Mouse (Mus musculus): Measurements from ENCODE around the gene Smarcd3. TPM values are rescaled to one million over a fixed set of nuclear protein-coding genes. Genes with fewer than 3 reads are reported as not detected.

The Smarcd3 gene
- polyA plus RNA-seq (2012; fragmentation: generic; extraction: Trizol), result 87.6 TPM
- long read RNA-seq, experiment 1, partial matches to known transcripts, result 16 of 18 reads
- long read RNA-seq, experiment 1, other reads (novel, unspliced or antisense), result 2 of 18 reads
- long read RNA-seq, experiment 2, partial matches to known transcripts, result 2 of 3 reads
- long read RNA-seq, experiment 2, other reads (novel, unspliced or antisense), result 1 of 3 reads

GRCm38 (mm10) chr5:24623986-24624821 lies at the start of gene Smarcd3:
Gene Smarcd3 (minus strand): TSS chr5:24624411.
- no peak within 1 kb of the TSS for H3K4me3 ChIP-seq (ENCODE audit: insufficient read depth, poor library complexity, severe bottlenecking)
- H3K79me3 ChIP-seq (ENCODE audit: low read depth), result no peaks in the 10 kb centered on the region
- H3K27me3 ChIP-seq (ENCODE audit: control insufficient read depth, insufficient read depth, insufficient read length), result peaks cover 19% of the 10 kb centered on the region
- H3K36me3 ChIP-seq (ENCODE audit: control insufficient read depth, insufficient read depth), result no peaks in the 10 kb centered on the region
- no peaks in the 10 kb centered on the region for H3K79me2 ChIP-seq (ENCODE audit: control insufficient read depth, insufficient read depth)
- peak within 1 kb of the TSS; percentile 61 for H3ac ChIP-seq (ENCODE audit: control insufficient read depth, insufficient read length, low read depth)
- TF ChIP-seq CTCF (IDR thresholded peaks at IDR 0.05; ENCODE audit: control insufficient read depth, insufficient read depth, insufficient read length) (no peak), FOSL1 (IDR thresholded peaks at IDR 0.05; ENCODE audit: insufficient read depth, low read length, poor library complexity, severe bottlenecking) (no peak), MYOD1 (IDR thresholded peaks at IDR 0.05; ENCODE audit: control insufficient read depth, insufficient read length, low read depth) (no peak), MAX (IDR thresholded peaks at IDR 0.05) (no peak), MYOG (IDR thresholded peaks at IDR 0.05; ENCODE audit: control insufficient read depth, extremely low read depth, insufficient read length) (no peak), CEBPB (IDR thresholded peaks at IDR 0.05; ENCODE audit: low read depth) (no peak), USF1 (IDR thresholded peaks at IDR 0.05; ENCODE audit: low read depth) (no peak)

DNA sequence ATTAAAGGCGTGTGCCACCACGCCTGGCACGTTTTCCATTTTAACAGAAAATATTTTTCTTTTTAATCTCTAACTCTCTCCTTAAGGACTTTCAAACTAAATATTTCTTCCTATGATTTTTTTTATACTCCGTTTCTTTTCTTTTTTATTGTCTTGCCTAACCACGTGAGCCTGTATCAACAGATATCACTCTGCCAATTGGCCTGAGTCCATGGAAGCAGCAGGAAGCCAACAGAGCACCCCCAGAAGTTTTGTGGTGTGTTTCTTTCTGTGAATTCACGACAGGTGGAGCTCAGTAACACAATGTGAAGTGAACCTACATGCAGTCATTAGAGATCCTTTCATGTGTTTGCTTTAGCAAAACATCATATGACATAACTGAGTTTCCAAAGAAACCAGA lies 37.2 kb upstream of the Smarcd3 start:
- Histone ChIP-seq H3ac (ENCODE audit: control insufficient read depth, insufficient read length, low read depth) (no peak overlapping the region), H3K4me3 (ENCODE audit: insufficient read depth, poor library complexity, severe bottlenecking) (no peak overlapping the region)
- TF ChIP-seq CTCF (IDR thresholded peaks at IDR 0.05; ENCODE audit: control insufficient read depth, insufficient read depth, insufficient read length), result no peak
- TF ChIP-seq USF1 (IDR thresholded peaks at IDR 0.05; ENCODE audit: low read depth), result no peak
- TF ChIP-seq CEBPB (IDR thresholded peaks at IDR 0.05; ENCODE audit: low read depth), result no peak
- TF ChIP-seq MYOG (IDR thresholded peaks at IDR 0.05; ENCODE audit: control insufficient read depth, extremely low read depth, insufficient read length), result no peak
- TF ChIP-seq FOSL1 (IDR thresholded peaks at IDR 0.05; ENCODE audit: insufficient read depth, low read length, poor library complexity, severe bottlenecking), result no peak
- no peak for TF ChIP-seq MYOD1 (IDR thresholded peaks at IDR 0.05; ENCODE audit: control insufficient read depth, insufficient read length, low read depth)
- TF ChIP-seq MAX (IDR thresholded peaks at IDR 0.05), result no peak

DNA sequence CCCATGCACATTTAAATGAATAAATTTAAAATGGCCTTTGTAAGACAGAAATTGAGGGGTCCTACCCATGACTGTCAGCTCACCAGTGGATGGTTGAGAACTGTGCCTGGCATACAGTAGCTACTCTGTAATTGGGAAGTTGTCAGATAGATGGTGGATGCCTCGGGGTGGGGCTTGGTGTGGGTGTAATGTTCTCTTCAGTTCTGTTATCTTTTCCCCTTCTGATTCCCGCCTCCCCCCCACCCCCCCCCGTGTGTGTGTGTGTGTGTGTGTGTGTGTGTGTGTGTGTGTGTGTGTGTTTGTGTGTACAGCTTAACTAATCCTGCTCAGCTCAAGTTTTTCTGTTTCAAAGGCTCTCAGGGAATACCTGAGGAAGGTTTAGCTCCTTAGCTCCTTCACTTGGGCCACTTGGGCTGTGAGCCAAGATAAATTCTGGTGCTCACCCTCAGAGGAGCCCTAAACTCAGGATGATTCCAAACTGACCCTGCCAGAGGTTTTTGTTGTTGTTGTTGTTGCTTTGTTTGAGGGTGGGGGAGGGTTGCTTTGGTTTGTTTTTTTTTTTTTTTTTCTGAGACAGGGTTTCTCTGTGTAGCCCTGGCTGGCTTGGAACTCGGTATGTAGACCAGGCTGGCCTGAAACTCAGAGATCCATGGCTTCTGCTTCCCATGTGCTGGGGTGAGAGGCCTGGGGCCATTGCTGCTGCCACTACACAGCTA lies 35.7 kb upstream of the Smarcd3 start:
- H3K4me3 ChIP-seq (ENCODE audit: insufficient read depth, poor library complexity, severe bottlenecking), result no peak overlapping the region

More for the DNA sequence above, 37.2 kb upstream of the Smarcd3 start:
- H3K79me3 ChIP-seq (ENCODE audit: low read depth), result no peaks in the 10 kb centered on the region
- no peaks in the 10 kb centered on the region for H3K79me2 ChIP-seq (ENCODE audit: control insufficient read depth, insufficient read depth)
- no peaks in the 10 kb centered on the region for H3K36me3 ChIP-seq (ENCODE audit: control insufficient read depth, insufficient read depth)
- H3K27me3 ChIP-seq (ENCODE audit: control insufficient read depth, insufficient read depth, insufficient read length), result no peaks in the 10 kb centered on the region

DNA sequence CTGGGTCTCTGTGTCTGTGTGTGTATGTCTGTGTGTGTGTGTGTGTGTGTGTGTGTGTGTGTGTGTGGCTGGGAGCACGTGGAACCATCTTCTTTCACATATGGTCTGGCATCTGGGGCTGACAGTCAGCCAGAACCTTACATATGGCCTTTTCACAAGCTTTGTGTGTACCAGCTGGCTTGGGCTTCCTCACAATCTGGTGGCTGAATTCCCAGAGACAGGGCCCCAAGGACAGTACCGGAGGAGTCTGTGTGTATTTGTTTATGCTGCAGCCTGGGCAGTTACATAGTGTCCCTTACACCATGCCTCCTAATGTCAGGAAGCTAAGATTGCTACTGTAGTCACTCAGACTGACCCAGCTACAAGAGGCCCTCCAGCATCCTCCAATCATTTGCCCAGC lies 32.9 kb upstream of the Smarcd3 start:
- no peak for TF ChIP-seq MYOG (IDR thresholded peaks at IDR 0.05; ENCODE audit: control insufficient read depth, extremely low read depth, insufficient read length)
- no peak for TF ChIP-seq MAX (IDR thresholded peaks at IDR 0.05)
- no peak for TF ChIP-seq CTCF (IDR thresholded peaks at IDR 0.05; ENCODE audit: control insufficient read depth, insufficient read depth, insufficient read length)
- no peak for TF ChIP-seq USF1 (IDR thresholded peaks at IDR 0.05; ENCODE audit: low read depth)
- TF ChIP-seq MYOD1 (IDR thresholded peaks at IDR 0.05; ENCODE audit: control insufficient read depth, insufficient read length, low read depth), result no peak
- no peak for TF ChIP-seq FOSL1 (IDR thresholded peaks at IDR 0.05; ENCODE audit: insufficient read depth, low read length, poor library complexity, severe bottlenecking)
- no peak for TF ChIP-seq CEBPB (IDR thresholded peaks at IDR 0.05; ENCODE audit: low read depth)
- Histone ChIP-seq H3ac (ENCODE audit: control insufficient read depth, insufficient read length, low read depth) (no peak overlapping the region), H3K4me3 (ENCODE audit: insufficient read depth, poor library complexity, severe bottlenecking) (no peak overlapping the region), H3K27me3 (ENCODE audit: control insufficient read depth, insufficient read depth, insufficient read length) (peaks cover 7% of the 10 kb centered on the region), H3K36me3 (ENCODE audit: control insufficient read depth, insufficient read depth) (no peaks in the 10 kb centered on the region), H3K79me3 (ENCODE audit: low read depth) (no peaks in the 10 kb centered on the region), H3K79me2 (ENCODE audit: control insufficient read depth, insufficient read depth) (no peaks in the 10 kb centered on the region)

More for the DNA sequence above, 35.7 kb upstream of the Smarcd3 start:
- Histone ChIP-seq H3K27me3 (ENCODE audit: control insufficient read depth, insufficient read depth, insufficient read length) (no peaks in the 10 kb centered on the region), H3K36me3 (ENCODE audit: control insufficient read depth, insufficient read depth) (no peaks in the 10 kb centered on the region), H3K79me2 (ENCODE audit: control insufficient read depth, insufficient read depth) (no peaks in the 10 kb centered on the region), H3K79me3 (ENCODE audit: low read depth) (no peaks in the 10 kb centered on the region), H3ac (ENCODE audit: control insufficient read depth, insufficient read length, low read depth) (no peak overlapping the region)
- TF ChIP-seq MYOG (IDR thresholded peaks at IDR 0.05; ENCODE audit: control insufficient read depth, extremely low read depth, insufficient read length) (no peak), USF1 (IDR thresholded peaks at IDR 0.05; ENCODE audit: low read depth) (no peak), CTCF (IDR thresholded peaks at IDR 0.05; ENCODE audit: control insufficient read depth, insufficient read depth, insufficient read length) (no peak), CEBPB (IDR thresholded peaks at IDR 0.05; ENCODE audit: low read depth) (no peak), MAX (IDR thresholded peaks at IDR 0.05) (no peak), FOSL1 (IDR thresholded peaks at IDR 0.05; ENCODE audit: insufficient read depth, low read length, poor library complexity, severe bottlenecking) (no peak), MYOD1 (IDR thresholded peaks at IDR 0.05; ENCODE audit: control insufficient read depth, insufficient read length, low read depth) (no peak)

- TF ChIP-seq CTCF (IDR thresholded peaks at IDR 0.05; ENCODE audit: control insufficient read depth, insufficient read depth, insufficient read length) (no peak), USF1 (IDR thresholded peaks at IDR 0.05; ENCODE audit: low read depth) (no peak), CEBPB (IDR thresholded peaks at IDR 0.05; ENCODE audit: low read depth) (no peak), MYOG (IDR thresholded peaks at IDR 0.05; ENCODE audit: control insufficient read depth, extremely low read depth, insufficient read length) (no peak), FOSL1 (IDR thresholded peaks at IDR 0.05; ENCODE audit: insufficient read depth, low read length, poor library complexity, severe bottlenecking) (no peak), MAX (IDR thresholded peaks at IDR 0.05) (no peak), MYOD1 (IDR thresholded peaks at IDR 0.05; ENCODE audit: control insufficient read depth, insufficient read length, low read depth) (no peak)
- Histone ChIP-seq H3K79me2 (ENCODE audit: control insufficient read depth, insufficient read depth) (no peaks in the 10 kb centered on the region), H3K4me3 (ENCODE audit: insufficient read depth, poor library complexity, severe bottlenecking) (no peak overlapping the region), H3K79me3 (ENCODE audit: low read depth) (no peaks in the 10 kb centered on the region), H3K36me3 (ENCODE audit: control insufficient read depth, insufficient read depth) (no peaks in the 10 kb centered on the region), H3ac (ENCODE audit: control insufficient read depth, insufficient read length, low read depth) (no peak overlapping the region), H3K27me3 (ENCODE audit: control insufficient read depth, insufficient read depth, insufficient read length) (peaks cover 7% of the 10 kb centered on the region)
Observed at GRCm38 (mm10) chr5:24654491-24654890, 30.3 kb upstream of the Smarcd3 start.

Data from C2C12 (cell line).